Mouse (Mus musculus) heart, adult 2 months (tissue): Measurements from ENCODE around the gene Rps27rt. TPM values are rescaled to one million over a fixed set of nuclear protein-coding genes. Genes with fewer than 3 reads are reported as not detected.

Experiments used
- DNase-seq, 2 experiments: peaks; one replicate each; pipeline ENCODE4 v3.0.0; 2021
- H3K27ac ChIP-seq: fragments of 200-600 bp; 2 replicates; pipeline ENCODE4 v1.8.1; 2022
- H3K27me3 ChIP-seq: fragments of 200-500 bp; 2 replicates; pipeline ENCODE4 v1.6.1; 2012; ENCODE audit warnings: mild to moderate bottlenecking, low read length, inconsistent platforms, mixed read lengths; ENCODE audit not compliant: control insufficient read depth, insufficient read depth
- H3K36me3 ChIP-seq: fragments of 200-500 bp; 2 replicates; pipeline ENCODE4 v1.6.1; 2012; ENCODE audit warnings: low read length, inconsistent platforms; ENCODE audit not compliant: control insufficient read depth, insufficient read depth
- H3K4me1 ChIP-seq: fragments of 200-500 bp; 2 replicates; pipeline ENCODE4 v1.6.1; 2011; ENCODE audit warnings: low read length; ENCODE audit not compliant: control insufficient read depth, insufficient read depth
- H3K4me3 ChIP-seq: fragments of 200-600 bp; 2 replicates; pipeline ENCODE4 v1.8.1; 2022
- H3K79me2 ChIP-seq: fragments of 200-500 bp; replicated peaks from 2 replicates; pipeline ENCODE4 v1.6.1; 2012; ENCODE audit warnings: mild to moderate bottlenecking, inconsistent platforms, low read length, moderate library complexity, mixed read lengths; ENCODE audit not compliant: control insufficient read depth, insufficient read depth
- H3K9ac ChIP-seq: fragments of 200-500 bp; 2 replicates; pipeline ENCODE4 v1.6.1; 2012; ENCODE audit warnings: low read depth, mild to moderate bottlenecking, control low read depth, inconsistent platforms, low read length, mixed read lengths
- CTCF ChIP-seq: fragments of 200-600 bp; IDR thresholded peaks from 2 replicates; pipeline ENCODE4 v1.8.1; 2022; ENCODE audit warnings: antibody characterized with exemption, mild to moderate bottlenecking, moderate library complexity
- EP300 ChIP-seq: fragments of 200-500 bp; IDR thresholded peaks from 2 replicates; pipeline ENCODE4 v1.6.1; 2011; ENCODE audit warnings: low read depth, low read length, control low read depth; ENCODE audit not compliant: insufficient read depth
- POLR2A ChIP-seq: fragments of 200-500 bp; IDR thresholded peaks from 2 replicates; pipeline ENCODE4 v1.6.1; 2011; ENCODE audit warnings: mild to moderate bottlenecking, low read depth, low read length, control low read depth; ENCODE audit not compliant: insufficient read depth
- WGBS: fragments of 180-500 bp; shearing (Covaris S2); methylation state at CpG from one replicate; pipeline ENCODE4 v1.1.7; 2018; 5-methylcytosine and 5-hydroxymethylcytosine counted together
- intact Hi-C: fragments of 180-260 bp; cut with DNase I; formaldehyde crosslinking; loops from one replicate; pipeline ENCODE4 v1.15.1; 2025
- polyA plus RNA-seq: library from polyadenylated mRNA; depleted of rRNA; stranded (reverse); fragments of >200 nt; gene quantifications from 2 replicates; pipeline ENCODE4 v1.2.3, GENCODE M21; 2012
- total RNA-seq, 2 experiments: library from RNA; stranded (reverse); gene quantifications; 2 replicates each; pipeline ENCODE4 v1.2.3; 2021

The Rps27rt gene
- total and polyA plus RNA-seq, 3 experiments = 14.3 to 32.5 (median 23.0) TPM

DNA sequence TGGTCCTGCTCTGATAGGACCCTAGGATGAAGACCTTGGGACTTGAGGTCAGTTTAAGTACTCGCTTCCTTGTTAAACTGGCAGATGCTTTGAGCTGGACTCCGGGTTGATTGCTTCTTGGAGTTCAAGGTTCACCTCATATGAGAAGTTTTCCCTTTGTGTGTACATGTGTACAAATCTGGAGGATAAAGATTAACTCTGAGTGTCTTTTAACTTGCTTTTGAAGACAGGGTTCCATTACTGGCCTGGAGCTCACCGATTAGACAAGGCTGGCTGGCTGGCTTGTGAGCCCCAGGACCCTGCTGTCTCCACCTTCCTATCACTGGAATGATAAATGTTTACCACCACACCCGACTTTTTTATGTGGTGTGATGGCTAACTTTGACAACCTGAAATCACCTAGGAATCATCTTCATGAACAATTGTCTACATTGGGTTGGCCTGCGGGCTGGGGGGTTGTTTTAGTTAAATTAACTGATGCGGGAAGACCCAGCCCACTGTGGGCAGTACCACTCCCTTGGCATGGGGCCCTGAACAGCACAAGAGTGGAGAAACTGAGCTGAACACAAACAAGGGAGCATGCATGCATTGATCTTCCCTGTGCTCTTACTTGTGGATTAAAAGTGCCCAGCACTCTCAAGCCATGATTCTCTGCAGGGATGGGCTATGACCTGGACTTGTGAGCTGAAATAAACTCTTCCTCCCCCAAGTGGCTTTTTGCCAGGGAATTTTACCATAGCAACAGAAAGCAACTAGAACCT lies 16.7 kb upstream of the Rps27rt start:
- Histone ChIP-seq H3K27ac (no peak overlapping the region), H3K4me3 (no peak overlapping the region), H3K79me2 (no peaks in the 10 kb centered on the region), H3K4me1 (no peaks in the 10 kb centered on the region), H3K9ac (no peak overlapping the region), H3K36me3 (no peaks in the 10 kb centered on the region), H3K27me3 (no peaks in the 10 kb centered on the region)
- TF ChIP-seq POLR2A (no peak), CTCF (no peak), EP300 (no peak)
- 90% methylated on average over 6 of the region's 6 CpGs for WGBS
- no peak for DNase-seq
- intact Hi-C loops = no loop called here

DNA sequence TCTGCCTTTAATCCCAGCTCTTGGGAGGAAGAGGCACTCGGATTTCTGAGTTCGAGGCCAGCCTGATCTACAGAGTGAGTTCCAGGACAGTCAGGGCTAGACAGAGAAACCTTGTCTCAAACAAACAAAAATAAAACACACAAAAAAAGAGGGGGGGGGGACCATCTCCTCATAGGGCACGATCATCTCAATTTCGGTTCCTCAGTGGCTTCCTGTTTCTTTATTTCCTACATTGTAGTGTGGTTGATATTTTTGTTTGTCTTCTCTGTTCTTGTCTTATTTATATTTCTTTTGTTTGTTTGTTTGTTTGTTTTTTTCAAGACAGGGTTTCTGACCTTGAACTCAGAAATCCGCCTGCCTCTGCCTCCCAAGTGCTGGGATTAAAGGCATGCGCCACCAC lies 13.9 kb upstream of the Rps27rt start:
- Histone ChIP-seq H3K4me1 (no peaks in the 10 kb centered on the region), H3K79me2 (no peaks in the 10 kb centered on the region), H3K27me3 (no peaks in the 10 kb centered on the region), H3K4me3 (no peak overlapping the region), H3K27ac (no peak overlapping the region), H3K36me3 (no peaks in the 10 kb centered on the region), H3K9ac (no peak overlapping the region)
- DNase-seq = no peak
- TF ChIP-seq CTCF = no peak
- TF ChIP-seq POLR2A = no peak
- no peak for TF ChIP-seq EP300
- intact Hi-C loops = no loop called here
- 94% methylated on average over 6 of the region's 6 CpGs for WGBS

DNA sequence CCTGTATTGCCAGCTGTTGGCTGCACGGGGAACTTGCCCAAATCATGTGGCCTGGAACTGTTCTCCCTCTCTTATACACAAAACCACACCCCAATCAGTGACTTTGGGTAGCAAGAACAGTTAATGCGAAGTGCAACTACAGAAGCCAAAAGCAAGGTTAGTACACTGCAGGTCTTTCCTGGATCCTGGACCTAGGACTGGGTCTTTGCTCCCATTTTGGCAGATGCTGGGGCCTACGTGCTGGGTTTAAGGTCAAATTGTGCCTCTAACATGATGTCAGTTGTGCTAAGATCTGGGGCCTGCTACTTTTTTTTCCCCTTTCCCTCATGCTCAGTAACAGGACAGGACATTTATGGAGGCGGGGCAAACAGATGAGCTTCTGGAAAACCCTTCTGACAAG lies 13.2 kb upstream of the Rps27rt start:
- no peak overlapping the region for H3K27ac ChIP-seq
- H3K27me3 ChIP-seq = no peaks in the 10 kb centered on the region
- WGBS = 91% methylated on average over 4 of the region's 4 CpGs
- no peak overlapping the region for H3K9ac ChIP-seq
- no peak overlapping the region for H3K4me3 ChIP-seq
- no peak for TF ChIP-seq POLR2A
- TF ChIP-seq CTCF = no peak
- TF ChIP-seq EP300 = no peak
- intact Hi-C loops = no loop called here
- no peaks in the 10 kb centered on the region for H3K4me1 ChIP-seq
- H3K36me3 ChIP-seq = no peaks in the 10 kb centered on the region
- no peaks in the 10 kb centered on the region for H3K79me2 ChIP-seq
- DNase-seq = no peak

DNA sequence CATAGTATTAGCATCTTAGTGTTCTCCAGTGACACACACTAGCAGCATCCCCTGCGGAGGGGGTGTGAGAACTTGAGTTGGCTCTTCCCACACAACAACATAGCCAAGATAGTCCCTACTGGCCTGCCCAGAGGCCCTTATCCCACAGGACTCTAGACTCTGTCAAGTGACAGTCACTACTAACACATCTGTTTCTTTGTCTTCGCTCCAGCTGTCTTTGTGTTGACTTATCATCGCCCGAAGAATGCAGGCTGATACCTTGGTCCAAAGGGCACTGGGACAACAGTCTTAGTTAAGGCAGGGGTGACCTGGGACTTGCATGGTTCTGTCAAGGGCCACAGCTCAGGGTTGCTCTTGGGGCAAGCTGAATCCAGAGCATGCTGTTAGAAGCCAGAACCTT lies 12.7 kb upstream of the Rps27rt start:
- Histone ChIP-seq H3K79me2 (no peaks in the 10 kb centered on the region), H3K27ac (no peak overlapping the region), H3K4me3 (no peak overlapping the region), H3K4me1 (no peaks in the 10 kb centered on the region), H3K36me3 (no peaks in the 10 kb centered on the region), H3K27me3 (no peaks in the 10 kb centered on the region), H3K9ac (no peak overlapping the region)
- intact Hi-C loops = no loop called here
- TF ChIP-seq EP300 (no peak), POLR2A (no peak), CTCF (no peak)
- WGBS = 55% methylated on average over 4 of the region's 4 CpGs
- DNase-seq = no peak

DNA sequence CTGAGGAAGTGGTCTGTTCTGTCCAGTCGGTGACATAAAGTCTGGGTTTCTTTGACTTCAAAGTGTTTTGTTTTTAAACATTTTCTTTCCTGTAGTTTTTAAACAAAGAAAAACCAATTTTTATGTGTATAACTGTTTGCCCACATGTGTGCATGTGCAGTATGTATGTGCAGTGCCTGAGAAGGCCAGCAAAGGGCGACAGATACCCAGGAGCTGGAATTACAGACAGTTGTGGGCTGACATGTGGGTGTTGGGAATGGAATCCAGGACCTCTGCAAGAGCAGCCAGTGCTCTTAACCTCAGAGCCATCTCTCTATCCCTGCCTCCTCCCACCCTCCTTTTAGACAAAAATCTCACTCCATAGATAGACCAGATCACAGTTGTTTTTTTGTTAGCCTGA lies 10.0 kb upstream of the Rps27rt start:
- Histone ChIP-seq H3K27ac (no peak overlapping the region), H3K79me2 (no peaks in the 10 kb centered on the region), H3K27me3 (no peaks in the 10 kb centered on the region), H3K4me1 (no peaks in the 10 kb centered on the region), H3K4me3 (no peak overlapping the region), H3K36me3 (no peaks in the 10 kb centered on the region), H3K9ac (no peak overlapping the region)
- intact Hi-C loops = no loop called here
- DNase-seq = no peak
- 93% methylated on average over 2 of the region's 2 CpGs for WGBS
- TF ChIP-seq CTCF = no peak
- no peak for TF ChIP-seq POLR2A
- TF ChIP-seq EP300 = no peak

GRCm38 (mm10) chr9:114990421-114990820 lies 7.9 kb upstream of the Rps27rt start:
- H3K79me2 ChIP-seq = no peaks in the 10 kb centered on the region
- no peaks in the 10 kb centered on the region for H3K4me1 ChIP-seq
- H3K27ac ChIP-seq = no peak overlapping the region
- intact Hi-C loops = no loop called here
- no peak for TF ChIP-seq CTCF
- TF ChIP-seq EP300 = no peak
- no peak for TF ChIP-seq POLR2A
- no peaks in the 10 kb centered on the region for H3K36me3 ChIP-seq
- WGBS = 82% methylated on average over 10 of the region's 10 CpGs
- DNase-seq = no peak
- no peaks in the 10 kb centered on the region for H3K27me3 ChIP-seq
- H3K9ac ChIP-seq = no peak overlapping the region
- H3K4me3 ChIP-seq = no peak overlapping the region
